Mouse (Mus musculus) intestine, embryonic 15.5 days (tissue): Measurements from ENCODE around the gene Plce1. TPM values are rescaled to one million over a fixed set of nuclear protein-coding genes. Genes with fewer than 3 reads are reported as not detected.
"Not testable (repeated sequence)": the region's sequence is repeated elsewhere in the genome, so short reads cannot be mapped to it uniquely, and the experiment has no call there.

Experiments used
- ATAC-seq: fragments of 200-750 bp; cut with Nextera tagmentation; 2 replicates; pipeline ENCODE4 v1.8.0; 2017; ENCODE audit warnings: moderate TSS enrichment, moderate library complexity
- H3K27ac ChIP-seq: fragments of 300-500 bp; sonication (generic); 2 replicates; pipeline ENCODE4 v1.5.1; 2015; ENCODE audit warnings: mild to moderate bottlenecking, inconsistent platforms
- H3K27me3 ChIP-seq: fragments of 300-500 bp; sonication (generic); replicated peaks from 2 replicates; pipeline ENCODE4 v1.6.1; 2015; ENCODE audit warnings: inconsistent platforms
- H3K36me3 ChIP-seq: fragments of 300-500 bp; sonication (generic); 2 replicates; pipeline ENCODE4 v1.6.1; 2015; ENCODE audit warnings: inconsistent platforms
- H3K4me1 ChIP-seq: fragments of 300-500 bp; sonication (generic); replicated peaks from 2 replicates; pipeline ENCODE4 v1.6.1; 2015; ENCODE audit warnings: inconsistent platforms
- H3K4me2 ChIP-seq: fragments of 300-500 bp; sonication (generic); replicated peaks from 2 replicates; pipeline ENCODE4 v1.6.1; 2015; ENCODE audit warnings: mild to moderate bottlenecking, inconsistent platforms
- H3K4me3 ChIP-seq: fragments of 300-500 bp; sonication (generic); replicated peaks from 2 replicates; pipeline ENCODE4 v1.5.1; 2015; ENCODE audit warnings: inconsistent platforms
- H3K9ac ChIP-seq: fragments of 300-500 bp; sonication (generic); 2 replicates; pipeline ENCODE4 v1.6.1; 2015; ENCODE audit warnings: inconsistent platforms
- H3K9me3 ChIP-seq: fragments of 300-500 bp; sonication (generic); 2 replicates; pipeline ENCODE4 v1.6.1; 2016; ENCODE audit warnings: inconsistent platforms
- WGBS: fragments of 180-500 bp; shearing (Covaris S2); methylation state at CpG from one replicate; pipeline ENCODE4 v1.1.7; 2015; 5-methylcytosine and 5-hydroxymethylcytosine counted together
- polyA plus RNA-seq: library from polyadenylated mRNA; unstranded; fragments of >200 nt; fragmentation: Nextera tagmentation; extraction: Ambion mirVana; gene quantifications from 2 replicates; pipeline ENCODE4 v1.2.1, GENCODE M21; 2015

Plce1 gene
- polyA plus RNA-seq, 1 experiment from 2014 or later, result 4.7 TPM

DNA sequence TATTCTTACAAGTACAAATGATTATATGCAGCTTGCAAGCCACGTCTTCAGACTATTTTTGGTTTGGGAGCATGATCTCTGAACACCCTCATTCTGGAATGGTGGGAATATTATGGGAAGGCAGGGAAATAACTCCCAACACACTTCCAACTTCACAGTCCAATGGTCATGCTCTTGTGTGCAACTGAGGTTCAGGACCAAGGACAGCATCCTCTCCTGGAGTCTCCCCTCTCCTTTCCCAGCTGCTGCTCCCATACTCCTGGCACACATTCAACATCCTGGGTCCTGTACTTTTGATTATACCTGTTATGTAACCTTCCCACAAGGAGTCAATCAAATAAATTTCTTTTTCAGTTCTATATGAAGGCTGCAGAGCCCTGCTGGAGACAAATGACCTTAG is 77.9 kb downstream of the Plce1 start:
- H3K36me3 ChIP-seq, result no peaks in the 10 kb centered on the region
- H3K4me2 ChIP-seq, result no peak overlapping the region
- no peak overlapping the region for H3K27ac ChIP-seq
- no peaks in the 10 kb centered on the region for H3K27me3 ChIP-seq
- WGBS, result 65% methylated on average over 1 of the region's 1 CpGs
- ATAC-seq, result no peak
- H3K9me3 ChIP-seq, result no peaks in the 10 kb centered on the region
- no peaks in the 10 kb centered on the region for H3K4me1 ChIP-seq
- H3K9ac ChIP-seq, result no peak overlapping the region
- no peak overlapping the region for H3K4me3 ChIP-seq

- WGBS, result 80% methylated on average over 1 of the region's 1 CpGs
- H3K9ac ChIP-seq, ATAC-seq: not testable (repeated sequence)
These were observed 81.0 kb downstream of the Plce1 start for GRCm38 (mm10) chr19:38561887-38562286.

DNA sequence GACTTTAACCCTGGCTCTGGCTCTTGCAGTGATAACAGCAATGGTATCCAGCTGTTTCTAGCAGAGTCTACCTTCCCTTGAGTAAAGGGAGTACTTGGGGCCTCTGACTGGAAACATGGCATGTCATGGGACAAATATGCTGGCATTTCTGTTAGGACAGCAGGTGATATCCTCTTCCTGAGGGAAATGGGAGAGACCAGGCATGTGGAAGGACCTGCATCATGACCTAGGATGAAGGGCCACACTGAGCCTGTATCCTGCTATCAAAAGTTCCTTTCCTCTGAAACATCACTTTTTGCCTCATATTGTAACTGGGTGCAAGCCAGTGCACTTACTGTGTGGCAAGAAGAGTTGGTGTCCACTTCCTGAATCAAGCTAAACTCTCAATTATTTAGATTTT is 85.2 kb downstream of the Plce1 start:
- no peaks in the 10 kb centered on the region for H3K9me3 ChIP-seq
- no peak overlapping the region for H3K4me2 ChIP-seq
- no peak overlapping the region for H3K27ac ChIP-seq
- no peaks in the 10 kb centered on the region for H3K27me3 ChIP-seq
- no peaks in the 10 kb centered on the region for H3K4me1 ChIP-seq
- no peak for ATAC-seq
- H3K36me3 ChIP-seq, result no peaks in the 10 kb centered on the region
- H3K9ac ChIP-seq, result no peak overlapping the region
- H3K4me3 ChIP-seq, result no peak overlapping the region

More at GRCm38 (mm10) chr19:38561887-38562286, 81.0 kb downstream of the Plce1 start:
- not testable (repeated sequence) for H3K4me1 ChIP-seq, H3K4me3 ChIP-seq, H3K9me3 ChIP-seq, H3K36me3 ChIP-seq, H3K27me3 ChIP-seq, H3K27ac ChIP-seq, H3K4me2 ChIP-seq

GRCm38 (mm10) chr19:38566752-38567151 is 85.8 kb downstream of the Plce1 start:
- Histone ChIP-seq H3K4me3 (no peak overlapping the region), H3K36me3 (no peaks in the 10 kb centered on the region), H3K9me3 (no peaks in the 10 kb centered on the region), H3K4me1 (no peaks in the 10 kb centered on the region), H3K27me3 (no peaks in the 10 kb centered on the region), H3K27ac (no peak overlapping the region), H3K9ac (no peak overlapping the region), H3K4me2 (no peak overlapping the region)
- 18% methylated on average over 7 of the region's 7 CpGs for WGBS
- 0 out of 2 replicates have a peak, but pooled peaks have one; percentile 17 for ATAC-seq

GRCm38 (mm10) chr19:38567331-38567730 is 86.4 kb downstream of the Plce1 start:
- no peak overlapping the region for H3K4me3 ChIP-seq
- ATAC-seq, result no peak
- no peak overlapping the region for H3K9ac ChIP-seq
- WGBS, result 60% methylated on average over 5 of the region's 5 CpGs
- no peak overlapping the region for H3K27ac ChIP-seq
- H3K36me3 ChIP-seq, result no peaks in the 10 kb centered on the region
- H3K4me2 ChIP-seq, result no peak overlapping the region
- no peaks in the 10 kb centered on the region for H3K4me1 ChIP-seq
- no peaks in the 10 kb centered on the region for H3K27me3 ChIP-seq
- no peaks in the 10 kb centered on the region for H3K9me3 ChIP-seq

- no peaks in the 10 kb centered on the region for H3K36me3 ChIP-seq
- peak overlapping the region; percentile 39 for H3K4me2 ChIP-seq
- H3K9me3 ChIP-seq, result no peaks in the 10 kb centered on the region
- H3K4me1 ChIP-seq, result peaks cover 7% of the 10 kb centered on the region
- H3K4me3 ChIP-seq, result peak overlapping the region; percentile 13; the same call in 1 of the 2 replicates
- H3K27me3 ChIP-seq, result no peaks in the 10 kb centered on the region
- peak overlapping the region; percentile 40; the same call in 1 of the 2 replicates for H3K27ac ChIP-seq
- WGBS, result 22% methylated on average over 8 of the region's 8 CpGs
- ATAC-seq, result peak; percentile 71
- no peak overlapping the region for H3K9ac ChIP-seq
These were observed 97.7 kb downstream of the Plce1 start for GRCm38 (mm10) chr19:38578554-38579146.

DNA sequence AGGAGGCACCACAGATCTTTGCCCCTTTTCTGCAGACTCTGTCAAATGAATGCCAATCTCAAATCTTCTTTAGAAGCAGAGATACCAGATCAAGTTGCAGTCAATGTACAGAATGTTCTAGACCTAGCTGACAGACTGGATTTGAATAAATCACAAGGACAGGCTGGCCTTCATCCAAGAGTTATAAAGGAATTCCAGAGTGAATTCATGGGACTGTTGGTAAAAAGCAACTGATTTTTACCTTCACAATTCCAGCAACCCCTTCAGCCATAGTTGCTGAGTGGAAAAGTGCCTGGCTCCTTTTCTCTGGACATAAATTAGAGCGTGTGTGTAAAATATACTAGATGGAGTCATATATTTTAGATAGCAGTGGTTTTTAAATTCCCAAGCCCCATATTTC is 102.0 kb downstream of the Plce1 start:
- no peak overlapping the region for H3K27ac ChIP-seq
- ATAC-seq, result no peak
- H3K27me3 ChIP-seq, result no peaks in the 10 kb centered on the region
- peaks cover 15% of the 10 kb centered on the region for H3K4me1 ChIP-seq
- no peak overlapping the region for H3K9ac ChIP-seq
- no peaks in the 10 kb centered on the region for H3K9me3 ChIP-seq
- H3K4me3 ChIP-seq, result no peak overlapping the region
- no peaks in the 10 kb centered on the region for H3K36me3 ChIP-seq
- no peak overlapping the region for H3K4me2 ChIP-seq
- WGBS, result 77% methylated on average over 1 of the region's 1 CpGs

DNA sequence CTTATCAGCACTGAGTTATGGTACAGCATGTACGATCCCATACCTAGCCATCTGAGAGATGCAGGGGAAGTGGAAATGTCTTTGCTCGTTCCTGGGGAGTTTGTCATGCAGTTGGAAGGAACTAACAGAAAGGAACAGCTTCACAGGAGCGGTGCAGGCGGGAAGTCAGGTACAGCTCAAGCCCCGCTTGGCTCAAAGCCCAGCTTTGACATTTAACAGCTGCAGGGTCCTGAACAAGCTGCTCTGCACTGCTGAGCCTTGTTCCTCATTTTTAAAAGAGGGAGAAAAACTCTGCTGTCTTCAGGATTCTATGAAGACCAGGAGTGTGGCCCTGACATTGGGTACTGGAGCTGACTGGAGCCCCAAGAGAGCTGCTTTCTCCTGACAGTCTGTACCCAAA is 106.7 kb downstream of the Plce1 start:
- H3K27me3 ChIP-seq, result no peaks in the 10 kb centered on the region
- H3K9ac ChIP-seq, result no peak overlapping the region
- H3K4me1 ChIP-seq, result peaks cover 20% of the 10 kb centered on the region
- H3K27ac ChIP-seq, result peak overlapping the region; percentile 56; the same call in 1 of the 2 replicates
- no peak overlapping the region for H3K4me2 ChIP-seq
- no peak overlapping the region for H3K4me3 ChIP-seq
- 39% methylated on average over 5 of the region's 5 CpGs for WGBS
- peak; percentile 76 for ATAC-seq
- no peaks in the 10 kb centered on the region for H3K9me3 ChIP-seq
- no peaks in the 10 kb centered on the region for H3K36me3 ChIP-seq

DNA sequence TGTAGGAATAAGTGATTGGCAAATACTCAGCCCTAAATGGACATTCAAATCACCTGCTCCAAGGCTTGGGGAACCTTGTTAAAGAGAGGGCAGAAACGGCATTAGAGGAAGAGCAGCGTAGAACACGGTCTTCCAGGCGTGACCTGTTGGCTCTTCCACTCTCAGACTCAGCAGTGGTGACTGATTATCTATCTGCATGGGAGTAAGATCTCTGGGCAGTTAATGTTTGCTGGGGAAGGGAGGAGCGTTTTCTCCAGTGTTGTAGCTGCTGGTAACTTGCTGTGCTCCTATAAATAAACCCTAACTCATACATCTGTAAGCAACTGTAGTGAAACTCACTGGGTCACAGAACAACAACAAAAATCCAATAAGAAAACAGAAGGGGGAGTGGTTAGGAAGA is 108.6 kb downstream of the Plce1 start:
- H3K27ac ChIP-seq, result no peak overlapping the region
- H3K4me2 ChIP-seq, result no peak overlapping the region
- no peaks in the 10 kb centered on the region for H3K27me3 ChIP-seq
- 39% methylated on average over 5 of the region's 5 CpGs for WGBS
- H3K36me3 ChIP-seq, result no peaks in the 10 kb centered on the region
- H3K9me3 ChIP-seq, result no peaks in the 10 kb centered on the region
- ATAC-seq, result no peak
- H3K4me1 ChIP-seq, result peaks cover 27% of the 10 kb centered on the region
- no peak overlapping the region for H3K4me3 ChIP-seq
- no peak overlapping the region for H3K9ac ChIP-seq

GRCm38 (mm10) chr19:38589941-38590340 is 109.0 kb downstream of the Plce1 start:
- H3K9ac ChIP-seq, result no peak overlapping the region
- H3K9me3 ChIP-seq, result no peaks in the 10 kb centered on the region
- no peak overlapping the region for H3K4me3 ChIP-seq
- H3K4me2 ChIP-seq, result no peak overlapping the region
- H3K27me3 ChIP-seq, result no peaks in the 10 kb centered on the region
- H3K4me1 ChIP-seq, result peaks cover 27% of the 10 kb centered on the region
- WGBS, result 68% methylated on average over 8 of the region's 8 CpGs
- no peak overlapping the region for H3K27ac ChIP-seq
- ATAC-seq, result no peak
- no peaks in the 10 kb centered on the region for H3K36me3 ChIP-seq

GRCm38 (mm10) chr19:38592566-38593224 is 111.8 kb downstream of the Plce1 start:
- Histone ChIP-seq H3K9me3 (no peaks in the 10 kb centered on the region), H3K27ac (peak overlapping the region; percentile 41), H3K9ac (no peak overlapping the region), H3K4me3 (no peak overlapping the region), H3K4me2 (no peak overlapping the region), H3K4me1 (peaks cover 21% of the 10 kb centered on the region), H3K27me3 (no peaks in the 10 kb centered on the region), H3K36me3 (no peaks in the 10 kb centered on the region)
- WGBS, result 62% methylated on average over 7 of the region's 7 CpGs
- no peak for ATAC-seq

DNA sequence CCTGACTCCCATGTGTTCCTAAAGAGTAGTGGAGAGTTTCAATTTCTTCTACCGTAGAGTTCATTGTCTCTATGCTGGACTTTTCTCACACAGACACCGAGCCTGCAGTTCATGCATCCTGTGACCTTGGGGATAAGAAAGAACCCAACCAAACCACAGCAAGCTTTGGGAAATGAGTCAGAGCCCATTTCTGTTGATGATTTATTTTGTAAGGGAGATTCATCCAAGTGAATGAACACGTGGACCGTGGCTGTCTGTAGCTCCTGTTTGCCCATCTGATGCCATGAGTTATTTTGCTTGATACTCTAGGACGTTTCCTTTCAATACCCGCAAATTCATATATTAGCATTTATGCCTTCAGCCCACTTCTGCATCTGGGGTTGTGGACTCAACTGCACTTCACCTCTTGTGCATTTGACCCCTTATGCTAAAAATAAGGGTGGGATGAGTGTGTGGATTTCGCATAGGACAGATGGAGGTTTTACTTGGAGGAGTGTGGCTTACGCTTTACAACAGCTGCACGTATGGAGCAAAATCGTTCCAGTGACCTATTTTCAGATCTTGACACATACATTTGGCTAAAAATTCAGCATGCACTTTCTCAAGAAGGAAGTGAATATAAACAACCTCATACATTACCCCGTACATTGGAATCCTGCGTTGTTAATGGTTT is 112.5 kb downstream of the Plce1 start:
- WGBS, result 51% methylated on average over 12 of the region's 12 CpGs
- no peak overlapping the region for H3K4me3 ChIP-seq
- H3K27ac ChIP-seq, result peak overlapping the region; percentile 41
- no peaks in the 10 kb centered on the region for H3K27me3 ChIP-seq
- peak; percentile 18; the same call in 1 of the 2 replicates for ATAC-seq
- no peaks in the 10 kb centered on the region for H3K9me3 ChIP-seq
- H3K36me3 ChIP-seq, result no peaks in the 10 kb centered on the region
- no peak overlapping the region for H3K9ac ChIP-seq
- peaks cover 18% of the 10 kb centered on the region for H3K4me1 ChIP-seq
- H3K4me2 ChIP-seq, result 0 out of 2 replicates have a peak overlapping the region, but pooled peaks have one; percentile 3
